ENCODE assay signal across 20 mouse cellular contexts in genomic region chr14:97389005-97389404, GRCm38 (mm10).
DNase-seq lines count a peak whose midpoint lies in the region; ATAC-seq lines count a peak whose summit lies in the region.
"Had no signal": no experiment of that assay in that cellular context is flagged by ENCODE, and none has a peak within 500 bp of the region (broad histone marks: within the 10 kb centered on the region; RNA-seq: fewer than 3 reads in every experiment).

No protein-coding gene starts in this region.

- no peak overlapping the region for H3K4me2 ChIP-seq in forebrain, embryonic 14.5 days (ENCODE audit: low read length)
- no peak overlapping the region for H3K4me2 ChIP-seq in forebrain, embryonic 13.5 days
- H3K4me2 ChIP-seq: embryonic facial prominence, embryonic 12.5 days; forebrain, embryonic 15.5 days had no signal

- H3K4me1 ChIP-seq in forebrain, embryonic 14.5 days (ENCODE audit: control insufficient read depth, insufficient read depth, low read length): no peaks in the 10 kb centered on the region
- H3K4me1 ChIP-seq in forebrain, embryonic 13.5 days: no peaks in the 10 kb centered on the region
- H3K4me1 ChIP-seq: embryonic facial prominence, embryonic 10.5 days; embryonic facial prominence, embryonic 12.5 days; forebrain, embryonic 15.5 days had no signal

- no peak for ATAC-seq in forebrain, embryonic 14.5 days
- ATAC-seq in forebrain, embryonic 13.5 days: no peak
- 0 out of 2 replicates have a peak, but pooled peaks have one; percentile 29 for ATAC-seq in common myeloid progenitor, adult 5-6 weeks (replicated peaks; ENCODE audit: low read depth, poor library complexity, severe bottlenecking)
- peak; percentile 46 for ATAC-seq in megakaryocyte progenitor cell, adult 5-6 weeks (replicated peaks; ENCODE audit: poor library complexity)
- ATAC-seq: activated CD4-positive, CD25-positive, alpha-beta regulatory T cell, adult 4 months; forebrain, embryonic 15.5 days; forebrain, postnatal 0 days; Patski had no signal

- H3K27ac ChIP-seq in forebrain, embryonic 14.5 days (ENCODE audit: low read depth, low read length): no peak overlapping the region
- no peak overlapping the region for H3K27ac ChIP-seq in forebrain, embryonic 13.5 days
- H3K27ac ChIP-seq: embryonic facial prominence, embryonic 10.5 days; embryonic facial prominence, embryonic 12.5 days; forebrain, embryonic 15.5 days had no signal

- H3K9me3 ChIP-seq in forebrain, embryonic 14.5 days (replicated peaks; ENCODE audit: control insufficient read depth, low read length): no peaks in the 10 kb centered on the region
- no peaks in the 10 kb centered on the region for H3K9me3 ChIP-seq in forebrain, embryonic 13.5 days (replicated peaks)
- H3K9me3 ChIP-seq: embryonic facial prominence, embryonic 10.5 days; embryonic facial prominence, embryonic 12.5 days; forebrain, embryonic 15.5 days had no signal

- WGBS in forebrain, embryonic 14.5 days: 54% methylated on average over 2 of the region's 2 CpGs
- 56% methylated on average over 2 of the region's 2 CpGs for WGBS in forebrain, embryonic 13.5 days

- peak; percentile 16 for DNase-seq in forebrain, embryonic 14.5 days (ENCODE audit: low spot score)
- no peak for DNase-seq in layer of hippocampus, adult 9-10 months (ENCODE audit: low spot score)
- no peak for DNase-seq in cerebellum, adult 9-11 months
- DNase-seq: adrenal gland, adult 8-10 months; adrenal gland, postnatal 14 days; adrenal gland, postnatal 36 days; cerebellum, adult 11-12 months; cerebellum, adult 2 months; cerebellum, adult 9-10 months; cerebellum, postnatal 14 days; cerebellum, postnatal 36 days; forebrain, postnatal 0 days had no signal

- no peak overlapping the region for H3K4me3 ChIP-seq in forebrain, embryonic 14.5 days (ENCODE audit: low read depth, low read length)
- no peak overlapping the region for H3K4me3 ChIP-seq in forebrain, embryonic 13.5 days
- H3K4me3 ChIP-seq: embryonic facial prominence, embryonic 10.5 days; embryonic facial prominence, embryonic 12.5 days; forebrain, embryonic 15.5 days had no signal

- no peak overlapping the region for H3K9ac ChIP-seq in forebrain, embryonic 14.5 days (ENCODE audit: low read length)
- no peak overlapping the region for H3K9ac ChIP-seq in forebrain, embryonic 13.5 days
- H3K9ac ChIP-seq: embryonic facial prominence, embryonic 12.5 days; forebrain, embryonic 15.5 days; forebrain, postnatal 0 days had no signal

- no peaks in the 10 kb centered on the region for H3K27me3 ChIP-seq in forebrain, embryonic 14.5 days (replicated peaks; ENCODE audit: control insufficient read depth, insufficient read depth, low read length)
- H3K27me3 ChIP-seq in forebrain, embryonic 13.5 days: no peaks in the 10 kb centered on the region
- H3K27me3 ChIP-seq: embryonic facial prominence, embryonic 12.5 days; forebrain, embryonic 15.5 days; Patski had no signal

- no peaks in the 10 kb centered on the region for H3K36me3 ChIP-seq in forebrain, embryonic 14.5 days (ENCODE audit: control insufficient read depth, insufficient read depth, low read length)
- H3K36me3 ChIP-seq in forebrain, embryonic 13.5 days (ENCODE audit: poor library complexity, severe bottlenecking): no peaks in the 10 kb centered on the region
- H3K36me3 ChIP-seq: embryonic facial prominence, embryonic 10.5 days; embryonic facial prominence, embryonic 12.5 days; forebrain, embryonic 15.5 days had no signal

Comparison
In these comparisons a context has a peak if more than half of its experiments do, and no peak if none do; other contexts are left out.
1. ATAC-seq: peak in common myeloid progenitor, adult 5-6 weeks (single experiment) and megakaryocyte progenitor cell, adult 5-6 weeks (single experiment); none in forebrain, embryonic 14.5 days (single experiment) and forebrain, embryonic 13.5 days (single experiment).